Mouse (Mus musculus): ENCODE data around the gene Pidd1.

The Pidd1 gene

GRCm38 (mm10) chr7:141443828-141444237 is at the start of gene Pidd1:
TSS of gene Pidd1 (minus strand) at chr7:141444025.
- peak; percentile 77 for DNase-seq (ENCODE audit: low read depth, low spot score)

DNA sequence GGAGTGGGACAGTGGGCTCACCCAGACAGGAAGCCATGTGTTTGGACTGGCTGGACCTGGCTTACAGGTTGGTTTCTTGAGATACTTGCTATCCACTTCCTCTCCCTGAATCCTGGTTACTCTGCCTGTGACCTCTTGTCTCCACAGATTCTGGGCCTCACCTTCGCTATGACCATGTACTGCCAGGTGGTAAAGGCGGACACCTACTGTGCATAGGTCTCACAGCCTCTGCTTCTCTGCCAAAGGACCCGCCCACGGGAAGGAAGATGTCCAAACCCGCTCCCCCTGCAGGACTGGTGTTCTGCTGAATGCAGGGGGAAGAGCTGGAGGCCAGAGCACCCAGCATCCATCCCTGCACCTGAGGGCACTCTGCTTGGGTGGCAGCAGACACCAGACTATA is 48.9 kb upstream of the Pidd1 start:
- DNase-seq (ENCODE audit: low read depth, low spot score): no peak

DNA sequence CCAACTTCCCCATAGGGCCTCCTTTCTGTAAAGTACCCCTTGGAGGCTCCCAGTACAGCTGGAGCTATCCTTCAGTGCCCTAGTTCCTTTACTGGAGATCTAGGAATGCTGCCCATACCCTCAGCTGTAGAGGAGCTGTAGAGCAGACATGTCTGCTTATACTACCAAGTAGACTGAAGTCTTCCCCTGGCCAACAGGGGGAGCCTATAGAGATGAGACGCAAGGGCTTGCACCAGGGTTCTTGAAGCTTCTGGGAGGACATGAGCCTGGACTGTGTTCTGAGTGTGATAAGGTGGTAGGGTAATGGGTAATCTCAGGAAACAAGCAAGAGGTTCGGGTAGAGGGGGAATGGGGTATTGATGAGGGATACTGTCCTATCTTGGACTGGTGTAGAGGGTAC is 47.3 kb upstream of the Pidd1 start:
- DNase-seq (ENCODE audit: low read depth, low spot score): peak; percentile 48

GRCm38 (mm10) chr7:141487141-141487540 is 43.3 kb upstream of the Pidd1 start:
- DNase-seq (ENCODE audit: low read depth, low spot score): no peak

- DNase-seq (ENCODE audit: low read depth, low spot score): no peak
Observed at GRCm38 (mm10) chr7:141486239-141486638, 42.4 kb upstream of the Pidd1 start.

GRCm38 (mm10) chr7:141485606-141486005 is 41.8 kb upstream of the Pidd1 start:
- DNase-seq (ENCODE audit: low read depth, low spot score): no peak

DNA sequence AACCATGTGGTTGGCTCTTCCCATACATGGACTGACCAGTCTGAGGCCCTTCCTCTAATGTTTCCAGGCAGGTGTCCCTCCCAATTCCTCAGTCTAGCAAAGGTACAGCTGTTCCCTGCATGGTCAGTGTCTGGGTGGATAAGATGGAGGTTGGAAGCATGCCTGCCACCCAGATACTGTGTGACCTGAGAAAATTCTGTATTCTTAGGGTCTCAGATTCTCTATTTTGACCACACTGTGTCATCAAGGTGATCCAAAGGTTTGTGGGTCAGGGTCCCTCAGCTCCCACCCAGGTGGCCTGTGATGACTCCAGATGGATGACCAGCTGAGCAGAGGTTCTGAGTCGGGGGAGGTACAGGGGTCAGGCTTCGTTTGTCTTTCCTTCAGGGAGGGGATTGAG is 41.4 kb upstream of the Pidd1 start:
- DNase-seq (ENCODE audit: low read depth, low spot score): no peak

GRCm38 (mm10) chr7:141484186-141485120 is 40.6 kb upstream of the Pidd1 start:
- DNase-seq (ENCODE audit: low read depth, low spot score): no peak

DNA sequence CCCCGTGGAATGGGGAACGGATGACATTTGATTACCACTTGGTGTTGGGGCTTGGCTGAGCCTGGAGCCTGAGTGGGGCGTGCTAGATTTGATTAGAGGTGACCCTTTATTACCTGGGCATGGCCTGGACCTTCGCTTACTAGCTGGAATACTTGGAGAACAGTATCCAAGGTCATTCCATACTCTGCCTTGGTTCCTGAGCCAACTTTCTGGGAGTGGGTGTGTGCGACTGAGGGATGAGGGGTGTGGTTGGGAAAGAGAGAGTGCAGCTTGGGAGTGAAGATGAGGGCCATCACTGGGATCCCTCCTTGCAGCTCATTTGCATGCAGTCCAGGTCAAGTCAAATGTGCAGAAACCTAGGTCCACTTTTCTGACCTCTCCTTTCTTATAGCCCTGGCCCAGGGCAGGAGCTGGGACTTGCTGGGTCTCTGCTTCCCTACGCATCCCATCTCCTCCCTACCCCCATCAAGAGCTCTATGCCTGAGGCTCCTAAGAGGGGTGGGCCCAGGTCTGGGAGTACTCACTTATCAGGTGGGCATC is 39.4 kb upstream of the Pidd1 start:
- DNase-seq (ENCODE audit: low read depth, low spot score): no peak

DNA sequence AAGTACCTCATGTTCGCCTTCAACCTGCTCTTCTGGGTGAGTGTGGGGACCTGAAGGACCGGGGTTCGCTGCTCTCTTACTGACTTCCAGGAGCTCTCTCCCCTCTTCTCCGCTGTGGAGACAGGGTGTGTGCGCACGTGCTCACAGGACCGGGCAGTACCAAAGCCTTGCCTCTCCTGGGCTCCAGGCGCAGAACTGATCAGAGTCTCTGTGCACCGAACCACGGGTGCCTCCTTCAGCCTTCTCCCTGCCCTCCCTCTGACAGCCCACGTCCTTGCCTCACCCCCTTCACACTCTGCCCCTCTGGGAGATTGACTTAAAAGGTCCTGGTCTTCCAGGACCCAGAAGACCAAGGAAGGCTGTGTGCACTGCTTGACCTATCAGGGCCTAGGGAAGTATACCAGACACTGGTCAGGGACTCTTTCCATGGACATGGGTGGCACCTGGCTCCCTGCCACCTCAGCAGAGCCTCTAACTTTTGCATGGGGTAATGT is 38.8 kb upstream of the Pidd1 start:
- no peak for DNase-seq (ENCODE audit: low read depth, low spot score)

- peak; percentile 59 for DNase-seq (ENCODE audit: low read depth, low spot score)
Observed at GRCm38 (mm10) chr7:141481498-141482401, 37.9 kb upstream of the Pidd1 start.

DNA sequence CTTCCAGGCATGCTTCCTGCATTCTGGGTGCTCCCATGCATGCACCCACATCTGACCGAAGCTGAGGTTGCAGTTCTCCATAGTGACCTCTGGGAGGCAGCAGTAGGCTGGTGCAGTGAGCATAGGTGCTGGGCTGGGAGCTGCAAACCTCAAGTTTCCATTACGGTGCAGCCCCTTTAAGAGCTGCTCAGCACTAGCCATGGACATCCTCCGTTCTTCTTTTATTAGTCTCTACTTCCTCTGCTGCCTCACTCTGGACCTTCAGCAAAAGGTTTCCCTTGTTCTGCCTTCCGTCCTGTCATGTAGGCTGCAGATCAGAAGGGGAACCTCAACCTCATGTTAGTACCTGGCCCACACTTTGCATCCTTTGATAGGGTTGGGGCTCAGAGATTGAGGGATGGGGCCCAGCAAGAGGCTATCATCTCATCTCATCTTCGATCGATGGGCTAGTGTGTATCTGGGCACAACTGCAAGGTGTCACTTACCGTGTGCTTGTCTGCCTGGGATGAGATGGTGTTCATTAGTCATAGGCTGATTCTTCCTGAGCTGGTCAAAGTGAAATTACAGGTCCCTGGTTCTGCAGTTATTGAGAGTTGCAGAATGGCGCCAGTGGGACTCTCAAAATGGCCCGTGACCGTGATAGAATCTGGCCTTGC is 37.1 kb upstream of the Pidd1 start:
- peak; percentile 82 for DNase-seq (ENCODE audit: low read depth, low spot score)

- DNase-seq (ENCODE audit: low read depth, low spot score): no peak
Observed at GRCm38 (mm10) chr7:141478270-141478748, 34.5 kb upstream of the Pidd1 start.

DNA sequence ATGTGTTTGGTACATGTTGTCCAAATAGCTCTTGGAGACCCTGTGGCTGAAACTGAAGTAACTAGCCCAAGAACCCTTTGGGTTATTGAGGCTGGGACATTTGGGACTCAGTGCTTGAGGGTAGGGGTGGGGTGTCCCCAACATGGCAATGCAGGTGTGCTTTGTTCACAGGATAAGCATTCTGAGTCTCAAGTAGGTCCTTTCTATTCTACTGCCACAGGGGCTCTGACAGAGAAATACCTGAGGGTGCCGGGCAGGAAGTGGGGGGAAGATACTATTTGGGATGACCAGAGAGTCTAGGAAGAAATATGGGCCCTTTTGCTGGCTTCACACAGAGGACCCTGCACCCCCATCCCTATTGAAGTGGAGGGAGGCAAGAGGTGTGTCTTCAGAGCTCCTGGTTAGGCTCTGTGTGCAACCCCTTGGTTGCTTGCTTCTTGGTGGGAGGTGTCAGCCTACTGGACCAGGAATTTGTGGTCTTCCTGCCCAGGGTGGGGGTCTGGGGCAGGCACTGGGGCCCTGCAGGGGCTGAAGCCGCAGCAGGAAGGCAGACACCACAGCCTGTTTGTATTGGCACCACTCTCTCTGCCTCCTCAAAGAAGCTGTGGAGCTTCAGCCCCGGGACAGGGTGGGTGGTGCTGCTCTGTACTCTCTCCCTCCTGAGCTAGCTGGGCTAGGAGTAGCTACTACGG is 33.9 kb upstream of the Pidd1 start:
- no peak for DNase-seq (ENCODE audit: low read depth, low spot score)

DNA sequence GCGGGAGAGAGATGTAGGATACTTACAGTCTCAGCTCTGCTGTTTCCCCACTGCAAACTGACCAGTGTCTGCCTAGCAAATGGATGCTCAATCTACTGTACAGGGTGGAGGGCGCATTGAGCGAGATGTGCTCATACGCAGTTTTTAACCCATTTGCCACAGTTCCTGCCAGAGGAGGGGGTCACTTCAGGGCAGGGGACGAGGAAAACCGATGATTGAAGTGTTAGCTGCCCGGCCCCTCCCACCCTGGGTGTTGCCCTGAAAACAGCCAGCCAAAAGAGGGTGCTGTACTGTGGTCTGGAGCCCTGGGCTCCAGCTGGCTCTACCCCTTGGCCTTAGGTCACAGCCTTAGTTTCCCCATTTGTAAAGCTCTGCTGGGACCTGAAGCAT is 33.2 kb upstream of the Pidd1 start:
- DNase-seq (ENCODE audit: low read depth, low spot score): no peak

DNA sequence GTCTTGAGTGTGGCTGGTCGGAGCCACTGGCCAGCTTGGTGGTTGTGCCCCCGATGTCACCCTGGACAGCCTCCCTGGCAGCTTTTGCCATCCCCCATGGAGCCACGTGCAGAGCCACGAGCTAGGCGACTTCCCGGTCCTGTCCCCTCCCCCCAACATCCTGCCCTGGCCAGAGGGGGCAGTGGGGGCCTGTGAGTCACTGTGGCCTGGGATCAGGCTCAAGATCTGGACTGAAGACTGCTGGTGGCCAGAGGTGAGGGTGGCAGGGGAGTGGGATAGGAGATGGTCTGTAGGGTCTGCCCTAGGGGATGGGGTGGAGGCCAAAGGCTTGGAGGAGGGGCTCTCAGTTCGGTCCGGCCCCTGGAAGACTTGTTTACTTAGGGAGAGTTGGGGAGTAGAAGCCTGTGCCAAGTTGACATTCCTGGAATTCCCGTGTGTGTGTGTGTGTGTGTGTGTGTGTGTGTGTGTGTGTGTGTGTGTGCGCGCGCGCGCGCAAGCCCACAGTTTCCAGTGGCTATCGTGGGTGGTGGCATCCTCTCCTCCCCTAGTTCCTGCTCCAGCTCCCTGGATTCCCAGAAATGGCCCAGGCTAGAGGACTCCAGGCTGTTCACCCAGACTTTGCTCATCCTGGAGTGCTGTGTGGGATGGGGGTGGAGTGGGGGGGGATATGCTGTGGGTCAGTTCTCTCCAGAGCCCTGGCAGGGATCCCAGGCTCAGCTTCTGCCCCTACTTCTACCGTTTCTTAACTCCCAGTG is 32.6 kb upstream of the Pidd1 start:
- DNase-seq (ENCODE audit: low read depth, low spot score): peak; percentile 71

DNA sequence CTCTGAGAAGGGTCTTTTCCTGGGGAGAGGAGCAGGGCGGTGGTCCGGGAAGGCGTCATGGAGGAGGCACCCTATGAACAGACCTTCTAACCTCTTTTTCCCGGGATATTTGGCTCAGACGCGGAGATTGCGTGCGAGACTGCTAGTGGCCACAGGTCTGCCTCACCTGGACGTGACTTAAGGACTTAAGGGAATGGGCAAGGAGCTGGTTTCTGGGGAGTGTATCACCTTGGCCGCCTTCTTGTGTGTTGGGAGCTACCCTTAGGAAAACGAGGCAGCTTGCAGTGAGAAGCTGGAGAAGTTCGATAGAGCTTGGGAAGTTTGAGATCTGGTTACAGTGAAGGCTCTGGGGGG is 32.0 kb upstream of the Pidd1 start:
- peak; percentile 17 for DNase-seq (ENCODE audit: low read depth, low spot score)

DNA sequence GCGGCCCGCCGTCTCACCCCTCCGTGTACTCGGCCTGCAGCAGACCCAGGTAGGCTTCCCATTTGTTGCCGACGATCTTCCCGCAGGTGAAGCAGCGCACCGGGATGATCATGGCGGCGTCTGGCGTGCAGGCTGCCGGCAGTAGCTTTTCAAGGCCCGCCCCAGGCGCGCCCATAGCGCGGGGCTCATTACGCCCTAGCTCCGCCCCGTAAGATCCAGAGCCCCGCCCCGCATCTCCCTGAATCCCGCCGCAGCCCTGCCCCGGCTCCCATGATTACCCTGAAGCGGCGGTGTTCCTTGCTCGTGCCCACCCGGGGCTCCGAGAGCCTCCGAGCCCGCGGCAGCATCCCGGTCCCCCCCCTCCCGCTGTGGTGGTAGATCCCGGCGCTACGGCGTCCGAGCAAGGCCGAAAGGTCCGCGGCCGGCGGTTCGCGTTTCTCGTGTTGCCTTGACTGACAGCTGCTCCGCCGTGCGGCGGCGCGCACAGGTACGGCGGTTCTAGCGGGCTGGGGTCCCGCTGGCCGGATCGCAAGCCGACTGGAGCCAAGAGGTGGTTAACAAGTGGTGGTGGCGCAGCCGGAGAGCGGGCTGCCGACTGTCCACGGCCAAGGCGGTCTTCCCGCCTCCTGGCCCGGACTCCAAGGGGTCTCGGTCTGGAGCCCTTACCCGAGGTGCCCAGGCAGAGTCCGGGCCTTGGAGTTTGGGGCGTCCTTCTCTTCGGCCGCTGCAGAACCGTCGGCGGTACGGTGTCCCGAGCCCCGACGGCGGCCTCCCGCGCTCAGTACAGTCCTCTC is 31.4 kb upstream of the Pidd1 start, which contains the start of the genes Polr2l and Tspan4:
Gene Polr2l (minus strand): TSS at position 122 of the 794 bp plus-strand sequence.
Gene Tspan4 (plus strand): TSS at position 230 of the 794 bp plus-strand sequence.
- peak; percentile 88 for DNase-seq (ENCODE audit: low read depth, low spot score)

DNA sequence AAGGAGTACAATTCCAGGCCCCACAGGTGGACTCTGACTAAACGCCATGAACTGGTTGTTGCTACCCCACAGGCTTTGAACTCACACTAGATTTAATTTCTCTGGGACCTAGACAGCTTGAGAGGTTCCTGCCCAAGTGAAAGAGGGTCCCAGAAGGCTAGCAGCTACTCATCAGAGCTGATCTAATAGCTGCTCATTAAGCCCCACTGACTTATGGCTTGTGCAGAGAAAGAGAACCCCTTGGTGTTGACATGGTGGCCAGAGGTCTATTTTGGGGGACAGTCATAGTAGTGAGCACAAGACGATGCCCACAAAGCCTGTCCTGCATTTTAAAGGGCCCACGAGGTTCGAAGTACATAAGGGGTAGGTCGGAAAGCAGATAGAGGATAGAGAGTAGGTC is 30.3 kb upstream of the Pidd1 start:
- DNase-seq (ENCODE audit: low read depth, low spot score): no peak

All from ES-CJ7 (cell line).